Mouse (Mus musculus) embryo, embryonic 10 days (tissue): ENCODE measurements around the gene Soat1.

Source experiments
- DNase-seq: peaks from one replicate; pipeline ENCODE4 v3.0.0-alpha.2; 2015; ENCODE audit warnings: low spot score

Soat1 gene

GRCm38 (mm10) chr1:156464963-156465362 lies 9.2 kb downstream of the Soat1 start:
- no peak for DNase-seq

GRCm38 (mm10) chr1:156463981-156464853 lies 9.9 kb downstream of the Soat1 start:
- no peak for DNase-seq

GRCm38 (mm10) chr1:156462273-156462991 lies 11.7 kb downstream of the Soat1 start:
- no peak for DNase-seq

GRCm38 (mm10) chr1:156461036-156461435 lies 13.1 kb downstream of the Soat1 start:
- DNase-seq, result no peak

GRCm38 (mm10) chr1:156460216-156460615 lies 13.9 kb downstream of the Soat1 start:
- DNase-seq, result no peak

GRCm38 (mm10) chr1:156459690-156460089 lies 14.4 kb downstream of the Soat1 start:
- DNase-seq, result no peak

GRCm38 (mm10) chr1:156458391-156459060 lies 15.6 kb downstream of the Soat1 start:
- DNase-seq, result no peak

GRCm38 (mm10) chr1:156455005-156455758 lies 18.9 kb downstream of the Soat1 start:
- DNase-seq, result no peak

GRCm38 (mm10) chr1:156454384-156454783 lies 19.7 kb downstream of the Soat1 start:
- DNase-seq, result no peak

GRCm38 (mm10) chr1:156453876-156454275 lies 20.3 kb downstream of the Soat1 start:
- DNase-seq, result no peak

GRCm38 (mm10) chr1:156450478-156450877 lies 23.7 kb downstream of the Soat1 start:
- no peak for DNase-seq

GRCm38 (mm10) chr1:156449691-156450090 lies 24.4 kb downstream of the Soat1 start:
- no peak for DNase-seq

- DNase-seq, result no peak
Measured at GRCm38 (mm10) chr1:156449089-156449488, 25.0 kb downstream of the Soat1 start.

GRCm38 (mm10) chr1:156445049-156445448 lies 29.1 kb downstream of the Soat1 start:
- no peak for DNase-seq

GRCm38 (mm10) chr1:156442776-156443175 lies 31.4 kb downstream of the Soat1 start:
- no peak for DNase-seq

GRCm38 (mm10) chr1:156442266-156442665 lies 31.9 kb downstream of the Soat1 start:
- DNase-seq, result no peak

- DNase-seq, result no peak
Measured at GRCm38 (mm10) chr1:156437726-156438125, 36.4 kb downstream of the Soat1 start.

GRCm38 (mm10) chr1:156437016-156437708 lies 37.0 kb downstream of the Soat1 start:
- DNase-seq, result no peak

- no peak for DNase-seq
Measured at GRCm38 (mm10) chr1:156433497-156433896, 40.6 kb downstream of the Soat1 start.

- no peak for DNase-seq
Measured at GRCm38 (mm10) chr1:156432498-156432897, 41.6 kb downstream of the Soat1 start.

- DNase-seq, result no peak
Measured at GRCm38 (mm10) chr1:156428434-156428833, 45.7 kb downstream of the Soat1 start.
